Mouse (Mus musculus): Measurements from ENCODE around the gene Lair1.
"Not testable (repeated sequence)": the region's sequence is repeated elsewhere in the genome, so short reads cannot be mapped to it uniquely, and the experiment has no call there.

Lair1 gene

DNA sequence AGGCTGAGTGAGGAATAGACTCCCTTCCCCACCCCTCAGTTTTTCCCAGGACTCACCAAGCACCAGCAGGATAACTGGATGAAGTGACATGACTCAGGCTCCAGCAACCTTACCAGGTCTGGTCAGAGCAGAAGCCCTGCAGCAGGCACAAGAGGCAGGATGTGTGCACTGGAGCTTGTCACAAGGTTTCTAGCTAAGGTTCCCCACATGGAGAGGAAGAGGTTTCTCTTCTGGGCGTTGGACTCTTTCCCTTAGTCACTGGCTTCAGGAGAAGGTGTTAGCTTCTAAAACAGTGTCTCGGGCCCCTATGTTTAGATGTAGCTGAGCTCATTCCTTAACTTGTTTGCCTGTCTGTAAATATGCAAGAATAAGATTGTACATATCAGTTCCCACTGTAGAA lies at the start of gene Lair1:
TSS of gene Lair1 (minus strand) at position 192 of the 400 bp plus-strand sequence.
- no peak for DNase-seq (ENCODE audit: low spot score)

DNA sequence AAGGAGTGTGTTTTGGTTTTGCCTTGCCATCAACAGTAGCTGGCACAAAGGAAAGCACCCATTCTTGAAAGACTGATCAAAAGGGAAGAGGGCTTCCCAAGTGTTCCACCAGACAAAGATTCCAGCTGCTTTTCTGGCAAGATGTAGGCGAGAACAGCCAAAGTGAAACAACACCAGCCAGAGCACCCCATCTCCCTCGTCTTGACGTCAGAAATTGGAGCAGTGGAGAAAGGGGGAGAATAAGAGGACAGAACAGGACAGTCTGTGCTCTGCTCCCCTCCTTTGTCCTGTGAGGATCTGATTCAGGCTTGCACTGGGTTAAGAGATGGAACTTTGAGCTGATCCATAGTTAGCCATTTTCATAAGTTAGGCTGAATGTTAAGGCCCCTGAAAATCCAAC lies 48.8 kb upstream of the Lair1 start:
- no peak for DNase-seq (ENCODE audit: low spot score)

DNA sequence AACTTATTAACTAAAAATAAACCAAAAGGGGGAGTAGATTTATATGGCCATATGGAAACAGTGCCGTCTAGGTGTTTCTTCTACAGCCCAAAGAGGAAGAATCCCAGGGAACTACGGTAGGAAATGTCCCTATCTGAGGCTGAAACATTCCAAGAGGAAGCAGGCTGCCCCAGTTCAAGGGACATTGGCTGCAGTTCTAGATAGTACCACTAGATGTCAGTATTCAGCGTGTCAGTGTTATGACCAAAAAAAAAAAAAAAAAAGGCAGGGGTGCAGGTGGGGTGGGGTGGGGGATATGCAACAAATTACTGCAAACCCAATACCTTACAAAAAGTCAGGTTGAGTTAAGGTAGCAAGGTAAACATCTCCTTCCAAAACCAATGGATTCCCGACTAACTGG lies 40.4 kb upstream of the Lair1 start:
- no peak for DNase-seq (ENCODE audit: low spot score)

DNA sequence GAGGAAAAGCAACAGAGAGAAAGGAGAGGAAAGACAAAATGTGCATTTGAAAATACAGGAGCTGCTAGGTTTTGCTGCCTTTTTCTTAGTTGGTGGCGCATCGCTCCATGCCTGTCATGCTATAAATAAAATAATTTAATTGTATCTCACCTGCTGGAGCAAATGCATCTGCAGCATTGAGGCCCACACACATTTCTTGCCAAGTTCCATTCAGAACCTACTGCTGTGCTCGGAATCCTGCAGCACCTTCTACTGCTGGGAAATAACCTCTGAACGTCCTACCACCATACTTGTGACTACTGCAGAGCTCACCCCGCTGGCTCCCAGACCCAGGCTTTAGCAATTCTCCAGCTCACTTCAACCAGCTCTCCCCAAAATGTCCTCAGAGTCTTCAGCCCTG lies 38.1 kb upstream of the Lair1 start:
- DNase-seq (ENCODE audit: low spot score) = no peak

- no peak for DNase-seq (ENCODE audit: low spot score)
Observed at GRCm38 (mm10) chr7:4098832-4099231, 35.8 kb upstream of the Lair1 start.

- no peak for DNase-seq (ENCODE audit: low spot score)
Observed at GRCm38 (mm10) chr7:4098301-4098700, 35.3 kb upstream of the Lair1 start.

DNA sequence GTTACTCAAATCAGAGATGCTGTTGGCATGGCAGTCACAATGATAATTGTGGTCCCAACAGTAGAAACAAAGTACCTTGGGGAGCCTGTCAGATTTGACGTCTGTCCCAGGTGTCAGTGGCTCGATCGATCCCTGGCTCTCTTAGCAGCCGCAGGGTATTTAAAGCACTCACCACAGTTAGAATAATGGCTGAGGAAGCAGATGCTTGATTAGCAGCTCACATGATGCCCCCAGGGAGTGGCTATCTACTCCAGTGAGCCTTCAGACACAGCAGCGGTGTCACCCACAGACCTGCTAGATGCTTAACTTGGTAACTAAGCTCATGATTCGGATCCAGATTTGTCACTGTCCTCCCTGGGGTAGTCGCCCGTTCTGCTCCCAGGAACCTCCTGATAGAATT lies 28.2 kb upstream of the Lair1 start:
- no peak for DNase-seq (ENCODE audit: low spot score)

DNA sequence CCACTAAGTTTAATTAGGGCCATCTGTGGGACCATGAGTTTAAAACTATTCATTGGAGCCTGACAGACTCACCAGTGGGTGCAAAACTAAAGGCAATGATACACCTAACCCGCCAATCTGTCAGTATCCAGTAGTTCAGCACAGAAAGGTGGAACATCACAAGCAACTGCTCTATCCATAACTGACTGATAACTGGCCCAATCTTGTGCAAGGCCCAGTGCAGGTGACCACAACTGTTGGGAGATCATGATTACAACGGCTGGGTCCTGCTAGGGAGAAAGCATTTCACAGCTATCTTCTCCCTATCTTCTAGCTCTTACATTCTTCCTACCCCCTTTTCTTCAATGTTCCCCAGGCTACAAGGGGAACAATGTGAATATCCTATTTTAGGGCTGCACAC lies 25.7 kb upstream of the Lair1 start:
- DNase-seq (ENCODE audit: low spot score) = no peak

DNA sequence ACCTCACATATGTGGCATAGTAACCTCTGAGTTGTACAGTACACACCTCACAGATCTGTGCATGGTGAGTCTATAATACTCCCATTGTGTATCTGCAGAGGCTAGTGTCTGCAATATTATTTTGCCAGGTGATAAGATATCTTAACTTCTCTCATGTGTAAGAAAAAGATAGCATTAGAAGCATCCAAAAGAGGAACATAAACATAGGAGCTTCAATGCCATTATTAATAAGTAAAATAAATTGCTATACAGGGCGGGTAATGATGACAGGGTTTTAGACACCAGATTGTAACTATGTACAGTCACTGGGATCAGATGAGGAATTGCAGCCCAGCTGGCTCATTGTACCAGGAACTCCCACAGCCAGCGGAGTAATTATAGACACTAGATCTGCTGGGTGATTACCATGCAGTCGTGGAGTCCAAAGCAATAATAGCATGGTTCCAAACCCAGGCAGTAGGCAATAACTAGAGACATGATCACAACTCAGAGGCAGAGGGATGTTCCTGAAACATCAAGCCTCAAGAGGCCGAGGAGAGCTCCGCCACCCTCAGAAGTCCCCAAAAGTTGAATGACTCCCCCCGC lies 25.0 kb upstream of the Lair1 start:
- no peak for DNase-seq (ENCODE audit: low spot score)

GRCm38 (mm10) chr7:4087238-4087895 lies 24.4 kb upstream of the Lair1 start:
- DNase-seq (ENCODE audit: low spot score) = no peak

- no peak for DNase-seq (ENCODE audit: low spot score)
Observed at GRCm38 (mm10) chr7:4085562-4085961, 22.6 kb upstream of the Lair1 start.

DNA sequence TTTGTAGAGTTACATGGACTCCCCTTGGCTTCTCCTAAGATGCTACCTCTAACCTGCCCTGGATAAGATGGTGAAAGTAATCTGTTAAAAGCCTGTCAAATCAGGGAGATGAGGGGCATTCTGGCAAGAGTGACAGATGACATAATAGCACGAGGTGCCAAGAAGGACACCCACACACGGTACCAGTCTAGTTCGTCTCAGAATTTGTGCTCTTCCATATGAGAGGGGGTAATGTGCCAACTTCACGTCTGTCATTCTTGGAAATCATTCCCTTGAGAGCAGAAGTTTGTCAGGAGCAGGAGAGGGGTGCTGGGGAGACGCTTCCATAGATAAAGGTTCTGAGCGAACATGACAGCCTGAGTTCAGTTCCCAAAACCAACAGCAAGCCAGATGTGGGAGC lies 21.2 kb upstream of the Lair1 start:
- no peak for DNase-seq (ENCODE audit: low spot score)

DNA sequence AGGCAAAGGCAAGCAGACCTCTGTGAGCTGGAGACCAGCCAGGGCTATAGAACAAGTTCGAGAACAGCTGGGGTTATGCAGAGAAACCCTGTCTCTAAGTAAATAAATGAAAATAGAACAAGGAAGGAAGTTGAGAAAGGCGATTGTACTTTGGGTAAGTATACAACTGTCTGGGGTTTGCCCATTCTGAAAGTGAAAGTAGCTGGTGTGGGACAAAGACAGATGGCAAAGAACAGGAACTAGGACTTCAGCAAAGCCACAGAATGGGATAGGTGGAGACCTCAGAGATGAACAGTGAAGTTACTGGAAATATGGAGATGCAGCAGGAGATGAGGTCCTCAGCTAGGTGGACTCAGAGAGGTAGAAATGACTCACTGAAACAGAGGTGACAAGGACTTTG lies 19.8 kb upstream of the Lair1 start:
- no peak for DNase-seq (ENCODE audit: low spot score)

- DNase-seq (ENCODE audit: low spot score) = no peak
Observed at GRCm38 (mm10) chr7:4081706-4082105, 18.7 kb upstream of the Lair1 start.

GRCm38 (mm10) chr7:4080552-4080951 lies 17.5 kb upstream of the Lair1 start:
- DNase-seq (ENCODE audit: low spot score) = no peak

DNA sequence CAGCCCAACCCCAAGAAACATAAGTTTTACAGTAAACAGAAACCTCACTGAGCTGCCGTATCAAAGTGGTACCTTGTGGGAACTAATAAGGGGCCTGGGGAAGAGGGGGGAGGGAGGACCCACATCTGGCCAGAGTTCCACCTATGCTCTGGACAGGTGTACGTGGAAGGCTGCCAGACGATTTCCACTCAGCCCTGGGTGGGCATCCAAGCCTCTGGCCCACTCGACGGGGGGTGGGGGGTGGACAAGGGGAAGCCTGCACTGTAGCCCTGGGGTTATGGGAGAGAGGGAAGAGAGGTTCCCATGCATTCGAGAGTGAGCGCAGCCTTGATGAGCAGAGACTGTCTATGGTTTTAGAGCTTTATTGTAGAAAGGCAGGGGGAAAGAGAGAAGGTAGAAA lies 16.5 kb upstream of the Lair1 start:
- DNase-seq (ENCODE audit: low spot score) = no peak

GRCm38 (mm10) chr7:4073144-4073543 lies 10.1 kb upstream of the Lair1 start:
- no peak for DNase-seq (ENCODE audit: low spot score)

- DNase-seq (ENCODE audit: low spot score) = no peak
Observed at GRCm38 (mm10) chr7:4071066-4071465, 8.1 kb upstream of the Lair1 start.

- DNase-seq (ENCODE audit: low spot score) = no peak
Observed at GRCm38 (mm10) chr7:4063714-4064425, 866 bp upstream of the Lair1 start.

GRCm38 (mm10) chr7:4060602-4061188 lies 2.3 kb downstream of the Lair1 start:
- DNase-seq (ENCODE audit: low spot score) = not testable (repeated sequence)

GRCm38 (mm10) chr7:4026794-4027421 lies 36.1 kb downstream of the Lair1 start:
- DNase-seq (ENCODE audit: low spot score) = no peak

GRCm38 (mm10) chr7:4004636-4005035 lies 58.4 kb downstream of the Lair1 start:
- DNase-seq (ENCODE audit: low spot score) = not testable (repeated sequence)

DNA sequence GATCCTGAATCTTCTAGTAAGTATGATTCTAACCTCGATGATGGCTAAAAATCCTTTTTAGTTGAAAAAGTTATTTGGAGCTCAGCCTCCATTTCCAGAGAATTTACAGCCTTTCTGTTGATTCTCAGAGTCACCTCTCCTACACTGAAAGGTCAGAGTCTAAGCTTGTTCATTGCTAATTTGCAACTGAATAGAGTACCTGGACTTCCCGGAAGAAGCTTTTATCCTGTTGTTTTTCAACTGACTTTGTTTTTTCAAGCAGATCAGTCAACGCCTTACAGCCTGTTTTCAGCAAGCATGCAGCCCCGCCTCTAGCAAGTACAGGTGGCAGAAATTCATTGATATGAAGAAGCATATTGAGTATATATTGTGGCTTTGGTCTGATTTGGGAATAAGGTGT lies 59.0 kb downstream of the Lair1 start:
- DNase-seq (ENCODE audit: low spot score) = not testable (repeated sequence)
